Mouse (Mus musculus) E14TG2a.4 (cell line): ENCODE data around the gene Nlrp6.

Experiments used
- CTCF ChIP-seq: conservative IDR thresholded peaks from 2 replicates; pipeline ENCODE4 v1.5.1; 2014; ENCODE audit warnings: low read length
- NANOG ChIP-seq: IDR thresholded peaks from 2 replicates; pipeline ENCODE4 v1.6.1; 2014; ENCODE audit warnings: borderline replicate concordance, low read length, mixed read lengths
- POU5F1 ChIP-seq: IDR thresholded peaks from 2 replicates; pipeline ENCODE4 v1.6.1; 2014; ENCODE audit warnings: low read length, borderline replicate concordance

DNA sequence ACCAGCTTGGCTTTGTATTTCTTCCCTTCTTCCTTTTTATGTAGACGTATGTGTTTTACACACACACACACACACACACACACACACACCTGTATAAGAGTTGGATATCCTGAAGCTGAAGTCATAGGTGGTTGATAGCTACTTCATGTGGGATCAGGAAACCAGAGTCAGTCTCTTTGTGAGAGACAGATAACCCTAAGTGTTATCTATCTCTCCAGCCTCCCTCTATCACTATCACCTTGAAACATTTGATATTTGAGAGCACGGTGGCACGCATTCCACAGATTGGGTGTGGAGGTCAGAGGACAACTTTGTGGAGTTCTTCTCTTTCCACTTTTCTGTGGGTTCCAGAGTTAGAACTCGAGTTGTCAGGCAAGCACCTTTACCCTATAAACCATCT, 791 bp upstream of the Nlrp6 start:
- TF ChIP-seq CTCF, result no peak
- TF ChIP-seq NANOG, result no peak
- TF ChIP-seq POU5F1, result no peak
